Mouse (Mus musculus): ENCODE results near the gene Plxnd1. TPM values are rescaled to one million over a fixed set of nuclear protein-coding genes. Genes with fewer than 3 reads are reported as not detected.

Gene Plxnd1
- polyA plus RNA-seq (2012; rRNA removed): 54.2 and 60.2 TPM in 2 replicates

- H3K36me3 ChIP-seq (ENCODE audit: control insufficient read depth, insufficient read depth, low read length): no peaks in the 10 kb centered on the region
- DNase-seq: peak; percentile 98
- 2% methylated on average over 49 of the region's 51 CpGs for WGBS
- TF ChIP-seq CTCF (conservative IDR thresholded peaks at IDR 0.05; ENCODE audit: insufficient read depth, insufficient read length, low read depth, low read length): no peak
- TF ChIP-seq POLR2A (IDR thresholded peaks at IDR 0.05; ENCODE audit: low read depth, low read length): peak; percentile 53
- H3K27me3 ChIP-seq (replicated peaks; ENCODE audit: control insufficient read depth, insufficient read depth, low read length): no peaks in the 10 kb centered on the region
- peak within 1 kb of the TSS; percentile 76 for H3K4me3 ChIP-seq (ENCODE audit: insufficient read depth, low read depth, low read length)
- peaks cover 4% of the 10 kb centered on the region; the same call in 1 of the 2 replicates for H3K4me1 ChIP-seq (ENCODE audit: control insufficient read depth, insufficient read depth, low read length)
- peak within 1 kb of the TSS; percentile 88 for H3K27ac ChIP-seq (ENCODE audit: insufficient read depth, low read depth, low read length)
Measured at GRCm38 (mm10) chr6:115994877-115995520, at the start of gene Plxnd1. Gene Plxnd1 (minus strand): TSS chr6:115995005.

GRCm38 (mm10) chr6:116044039-116044438 is 49.2 kb upstream of the Plxnd1 start:
- no peak overlapping the region for H3K27ac ChIP-seq (ENCODE audit: insufficient read depth, low read depth, low read length)

GRCm38 (mm10) chr6:116038222-116038621 is 43.4 kb upstream of the Plxnd1 start:
- H3K36me3 ChIP-seq (ENCODE audit: control insufficient read depth, insufficient read depth, low read length): no peaks in the 10 kb centered on the region
- DNase-seq: no peak
- H3K4me1 ChIP-seq (ENCODE audit: control insufficient read depth, insufficient read depth, low read length): no peaks in the 10 kb centered on the region
- TF ChIP-seq POLR2A (IDR thresholded peaks at IDR 0.05; ENCODE audit: low read depth, low read length) (no peak), CTCF (conservative IDR thresholded peaks at IDR 0.05; ENCODE audit: insufficient read depth, insufficient read length, low read depth, low read length) (no peak)
- no peaks in the 10 kb centered on the region for H3K27me3 ChIP-seq (replicated peaks; ENCODE audit: control insufficient read depth, insufficient read depth, low read length)
- 83% methylated on average over 2 of the region's 2 CpGs for WGBS
- no peak overlapping the region for H3K4me3 ChIP-seq (ENCODE audit: insufficient read depth, low read depth, low read length)
- H3K27ac ChIP-seq (ENCODE audit: insufficient read depth, low read depth, low read length): no peak overlapping the region

More at GRCm38 (mm10) chr6:116044039-116044438, 49.2 kb upstream of the Plxnd1 start:
- Histone ChIP-seq H3K4me1 (ENCODE audit: control insufficient read depth, insufficient read depth, low read length) (no peaks in the 10 kb centered on the region; the same call in 1 of the 2 replicates), H3K4me3 (ENCODE audit: insufficient read depth, low read depth, low read length) (no peak overlapping the region), H3K27me3 (replicated peaks; ENCODE audit: control insufficient read depth, insufficient read depth, low read length) (no peaks in the 10 kb centered on the region), H3K36me3 (ENCODE audit: control insufficient read depth, insufficient read depth, low read length) (no peaks in the 10 kb centered on the region)
- no peak for TF ChIP-seq POLR2A (IDR thresholded peaks at IDR 0.05; ENCODE audit: low read depth, low read length)
- TF ChIP-seq CTCF (conservative IDR thresholded peaks at IDR 0.05; ENCODE audit: insufficient read depth, insufficient read length, low read depth, low read length): no peak
- no peak for DNase-seq
- WGBS: 84% methylated on average over 2 of the region's 2 CpGs

GRCm38 (mm10) chr6:116037281-116037831 is 42.6 kb upstream of the Plxnd1 start:
- no peaks in the 10 kb centered on the region for H3K4me1 ChIP-seq (ENCODE audit: control insufficient read depth, insufficient read depth, low read length)
- H3K36me3 ChIP-seq (ENCODE audit: control insufficient read depth, insufficient read depth, low read length): no peaks in the 10 kb centered on the region
- H3K27ac ChIP-seq (ENCODE audit: insufficient read depth, low read depth, low read length): no peak overlapping the region
- WGBS: 82% methylated on average over 5 of the region's 5 CpGs
- TF ChIP-seq POLR2A (IDR thresholded peaks at IDR 0.05; ENCODE audit: low read depth, low read length) (no peak), CTCF (conservative IDR thresholded peaks at IDR 0.05; ENCODE audit: insufficient read depth, insufficient read length, low read depth, low read length) (no peak)
- no peak for DNase-seq
- H3K4me3 ChIP-seq (ENCODE audit: insufficient read depth, low read depth, low read length): no peak overlapping the region
- H3K27me3 ChIP-seq (replicated peaks; ENCODE audit: control insufficient read depth, insufficient read depth, low read length): no peaks in the 10 kb centered on the region

- TF ChIP-seq POLR2A (IDR thresholded peaks at IDR 0.05; ENCODE audit: low read depth, low read length) (no peak), CTCF (conservative IDR thresholded peaks at IDR 0.05; ENCODE audit: insufficient read depth, insufficient read length, low read depth, low read length) (no peak)
- H3K4me1 ChIP-seq (ENCODE audit: control insufficient read depth, insufficient read depth, low read length): no peaks in the 10 kb centered on the region
- H3K4me3 ChIP-seq (ENCODE audit: insufficient read depth, low read depth, low read length): no peak overlapping the region
- H3K27me3 ChIP-seq (replicated peaks; ENCODE audit: control insufficient read depth, insufficient read depth, low read length): no peaks in the 10 kb centered on the region
- H3K36me3 ChIP-seq (ENCODE audit: control insufficient read depth, insufficient read depth, low read length): no peaks in the 10 kb centered on the region
- H3K27ac ChIP-seq (ENCODE audit: insufficient read depth, low read depth, low read length): no peak overlapping the region
- DNase-seq: no peak
- 94% methylated on average over 2 of the region's 2 CpGs for WGBS
Measured at GRCm38 (mm10) chr6:116036555-116036954, 41.8 kb upstream of the Plxnd1 start.

- DNase-seq: no peak
- 91% methylated on average over 5 of the region's 5 CpGs for WGBS
- Histone ChIP-seq H3K4me1 (ENCODE audit: control insufficient read depth, insufficient read depth, low read length) (no peaks in the 10 kb centered on the region), H3K36me3 (ENCODE audit: control insufficient read depth, insufficient read depth, low read length) (no peaks in the 10 kb centered on the region), H3K27ac (ENCODE audit: insufficient read depth, low read depth, low read length) (no peak overlapping the region), H3K4me3 (ENCODE audit: insufficient read depth, low read depth, low read length) (no peak overlapping the region), H3K27me3 (replicated peaks; ENCODE audit: control insufficient read depth, insufficient read depth, low read length) (no peaks in the 10 kb centered on the region)
- TF ChIP-seq POLR2A (IDR thresholded peaks at IDR 0.05; ENCODE audit: low read depth, low read length) (no peak), CTCF (conservative IDR thresholded peaks at IDR 0.05; ENCODE audit: insufficient read depth, insufficient read length, low read depth, low read length) (no peak)
Measured at GRCm38 (mm10) chr6:116031052-116031451, 36.2 kb upstream of the Plxnd1 start.

- 93% methylated on average over 4 of the region's 4 CpGs for WGBS
- Histone ChIP-seq H3K27me3 (replicated peaks; ENCODE audit: control insufficient read depth, insufficient read depth, low read length) (no peaks in the 10 kb centered on the region), H3K4me1 (ENCODE audit: control insufficient read depth, insufficient read depth, low read length) (no peaks in the 10 kb centered on the region), H3K4me3 (ENCODE audit: insufficient read depth, low read depth, low read length) (no peak overlapping the region), H3K27ac (ENCODE audit: insufficient read depth, low read depth, low read length) (no peak overlapping the region), H3K36me3 (ENCODE audit: control insufficient read depth, insufficient read depth, low read length) (no peaks in the 10 kb centered on the region)
- no peak for DNase-seq
- TF ChIP-seq CTCF (conservative IDR thresholded peaks at IDR 0.05; ENCODE audit: insufficient read depth, insufficient read length, low read depth, low read length) (no peak), POLR2A (IDR thresholded peaks at IDR 0.05; ENCODE audit: low read depth, low read length) (no peak)
Measured at GRCm38 (mm10) chr6:116024666-116025065, 29.9 kb upstream of the Plxnd1 start.
